Mouse (Mus musculus) MEL-GATA-1-ER (cell line): Measurements from ENCODE around the gene Ccdc9b.

Source experiments
- DNase-seq: peaks from one replicate; pipeline ENCODE4 v3.0.0-alpha.2; 2012; ENCODE audit warnings: low read depth; ENCODE audit errors: extremely low read depth

Ccdc9b gene

GRCm38 (mm10) chr2:118713631-118714030, 48.8 kb downstream of the Ccdc9b start:
- no peak for DNase-seq

- DNase-seq: no peak
Measured at GRCm38 (mm10) chr2:118711038-118711494, 51.4 kb downstream of the Ccdc9b start.

- DNase-seq: no peak
Measured at GRCm38 (mm10) chr2:118709655-118710221, 52.7 kb downstream of the Ccdc9b start.

- no peak for DNase-seq
Measured at GRCm38 (mm10) chr2:118708472-118708871, 54.0 kb downstream of the Ccdc9b start.

- no peak for DNase-seq
Measured at GRCm38 (mm10) chr2:118706436-118706835, 56.0 kb downstream of the Ccdc9b start.
